Mouse (Mus musculus) lung, adult 18-20 months (tissue): ENCODE measurements around the gene Runx3.

Experiments
- DNase-seq, 2 experiments: peaks; one replicate each; pipeline ENCODE4 v3.0.0; 2022; ENCODE audit warnings: mixed read lengths in 2 of 2

The Runx3 gene

GRCm38 (mm10) chr4:135151111-135151987 is 30.9 kb downstream of the Runx3 start:
- no peak for DNase-seq

GRCm38 (mm10) chr4:135151988-135152594 is 31.6 kb downstream of the Runx3 start:
- DNase-seq: peak in 1 of 2 experiments; percentile 18

DNA sequence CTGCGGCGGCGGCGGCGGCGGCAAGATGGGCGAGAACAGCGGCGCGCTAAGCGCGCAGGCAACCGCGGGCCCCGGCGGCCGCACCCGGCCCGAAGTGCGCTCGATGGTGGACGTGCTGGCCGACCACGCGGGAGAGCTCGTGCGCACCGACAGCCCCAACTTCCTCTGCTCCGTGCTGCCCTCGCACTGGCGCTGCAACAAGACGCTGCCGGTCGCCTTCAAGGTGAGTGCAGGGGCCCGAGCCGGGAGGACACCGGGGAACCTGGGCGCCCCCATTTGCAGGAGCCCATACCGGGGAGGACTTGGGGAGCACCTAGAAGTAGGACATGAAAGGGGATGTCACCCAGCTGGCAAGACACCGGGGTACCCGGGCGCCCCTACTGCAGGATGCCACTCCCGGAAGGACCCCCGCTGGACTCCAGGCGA is 32.4 kb downstream of the Runx3 start:
- DNase-seq: peak in 1 of 2 experiments; percentile 25

DNA sequence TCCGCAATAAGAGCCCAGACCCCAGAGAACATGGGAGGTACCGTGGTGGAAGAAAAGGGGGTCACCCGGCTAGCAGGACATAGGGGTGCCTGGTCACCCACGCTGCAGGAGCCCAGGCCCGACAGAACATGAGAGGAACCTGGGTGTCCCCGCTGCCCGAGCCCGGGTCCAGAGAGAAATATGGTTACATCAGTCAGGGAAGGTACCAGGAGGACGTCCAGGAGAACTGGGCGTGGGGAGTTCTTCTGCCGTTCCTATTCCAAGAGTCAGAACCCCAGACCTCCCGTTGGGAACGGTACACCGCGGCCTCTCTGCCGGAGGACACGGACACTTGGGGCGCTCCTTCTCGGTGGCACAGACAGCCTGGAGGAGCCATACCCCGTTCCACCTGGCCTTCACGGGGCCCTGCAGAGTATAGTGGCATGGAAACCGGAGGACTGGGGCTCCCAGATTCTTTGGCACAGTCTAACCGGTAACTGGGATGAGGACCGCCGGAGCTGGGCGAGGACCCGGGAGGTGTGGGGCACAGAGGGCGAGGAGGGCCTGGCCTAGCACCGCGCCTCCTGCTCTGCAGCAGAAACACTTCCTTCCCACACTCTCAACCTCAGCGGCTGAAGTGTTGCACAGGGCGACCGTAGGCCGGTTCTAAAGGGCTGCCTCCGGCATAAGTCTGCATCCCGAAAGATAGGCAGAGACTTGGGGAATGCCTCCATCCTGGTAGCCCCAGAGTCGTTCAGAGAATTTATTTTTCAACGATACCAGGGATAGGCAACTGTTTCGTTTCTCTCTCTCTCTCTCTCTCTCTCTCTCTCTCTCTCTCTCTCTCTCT is 33.0 kb downstream of the Runx3 start:
- DNase-seq: peak in 1 of 2 experiments; percentile 34

- DNase-seq: no peak
Observed at GRCm38 (mm10) chr4:135154089-135154949, 33.9 kb downstream of the Runx3 start.

DNA sequence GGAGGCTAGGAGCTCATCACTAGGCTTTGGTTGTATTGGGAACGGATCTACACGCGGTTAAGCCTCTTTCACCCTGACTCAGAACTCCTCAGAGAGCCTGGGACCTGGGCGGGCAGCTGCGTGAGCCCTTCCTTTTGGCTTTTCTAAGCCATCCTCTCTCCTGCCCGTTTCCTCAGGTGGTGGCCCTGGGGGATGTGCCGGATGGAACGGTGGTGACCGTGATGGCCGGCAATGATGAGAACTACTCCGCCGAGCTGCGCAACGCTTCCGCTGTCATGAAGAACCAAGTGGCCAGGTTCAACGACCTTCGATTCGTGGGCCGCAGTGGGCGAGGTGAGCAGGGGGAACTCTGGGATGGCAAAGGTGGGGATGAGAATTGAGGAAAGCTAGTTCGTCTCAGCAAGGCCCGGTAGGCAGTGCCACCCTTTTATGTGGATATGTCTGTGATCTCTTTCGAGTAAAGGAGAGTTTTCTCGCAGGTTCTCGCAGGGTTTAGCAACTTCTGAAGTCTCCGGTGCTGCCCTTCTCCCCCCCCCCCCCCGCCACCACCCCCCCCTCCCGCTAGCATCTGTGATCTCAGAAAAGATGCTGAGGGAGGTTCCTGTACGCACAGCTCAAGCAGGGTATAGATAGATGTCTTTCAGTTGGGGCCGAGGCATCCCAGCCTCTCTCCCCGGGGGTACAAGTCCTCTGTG is 34.8 kb downstream of the Runx3 start:
- no peak for DNase-seq

DNA sequence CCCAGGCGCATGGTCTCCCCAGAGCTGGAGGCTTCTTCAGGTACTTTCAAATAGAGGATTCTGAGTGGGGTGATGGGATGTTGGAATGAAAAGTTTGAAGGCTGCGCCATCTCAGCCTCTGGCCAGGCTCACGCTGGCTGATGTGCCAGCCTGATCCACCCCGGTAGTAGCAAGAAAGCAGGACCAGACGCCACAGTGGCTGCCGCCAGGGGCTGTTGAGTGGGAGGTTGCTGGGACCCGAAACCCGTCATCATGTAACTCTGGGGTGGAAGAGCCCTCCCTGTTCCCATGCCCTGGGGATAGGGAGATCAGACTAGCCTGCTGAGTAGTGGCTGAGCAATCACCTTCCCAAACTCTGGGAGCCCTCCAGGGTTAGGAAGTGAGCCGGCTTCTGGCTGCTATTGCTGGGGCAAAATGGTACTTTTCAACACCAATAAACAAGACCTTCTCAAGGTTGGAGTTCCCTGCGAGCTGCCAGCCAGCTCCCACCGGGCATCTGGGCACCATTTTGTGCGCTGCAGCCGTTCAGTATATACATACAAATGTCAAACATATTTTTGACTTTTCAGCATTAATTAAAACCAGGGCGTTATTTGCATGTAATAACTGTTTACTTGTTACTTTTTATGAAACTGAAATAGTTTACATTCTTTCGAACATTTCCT is 35.5 kb downstream of the Runx3 start:
- no peak for DNase-seq

DNA sequence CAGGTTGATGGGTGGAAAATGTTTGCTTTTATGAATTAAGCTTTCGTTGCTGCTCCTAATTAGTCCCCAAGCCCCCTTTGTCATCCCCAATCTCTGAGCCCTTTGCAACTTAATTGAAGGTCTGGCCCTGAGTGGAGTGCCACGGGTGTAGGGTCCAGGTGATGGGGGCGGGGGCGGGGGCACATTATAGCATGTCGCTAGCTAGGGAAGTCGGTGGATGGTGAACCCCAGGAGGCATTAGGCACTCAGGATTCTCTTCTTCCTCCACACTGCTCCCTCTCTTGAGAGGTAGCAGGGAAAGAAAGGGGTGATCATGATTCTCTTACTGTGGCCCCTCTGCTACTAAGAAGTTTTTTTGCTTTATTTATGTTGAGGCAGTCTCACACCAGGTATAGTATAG is 36.1 kb downstream of the Runx3 start:
- DNase-seq: no peak

DNA sequence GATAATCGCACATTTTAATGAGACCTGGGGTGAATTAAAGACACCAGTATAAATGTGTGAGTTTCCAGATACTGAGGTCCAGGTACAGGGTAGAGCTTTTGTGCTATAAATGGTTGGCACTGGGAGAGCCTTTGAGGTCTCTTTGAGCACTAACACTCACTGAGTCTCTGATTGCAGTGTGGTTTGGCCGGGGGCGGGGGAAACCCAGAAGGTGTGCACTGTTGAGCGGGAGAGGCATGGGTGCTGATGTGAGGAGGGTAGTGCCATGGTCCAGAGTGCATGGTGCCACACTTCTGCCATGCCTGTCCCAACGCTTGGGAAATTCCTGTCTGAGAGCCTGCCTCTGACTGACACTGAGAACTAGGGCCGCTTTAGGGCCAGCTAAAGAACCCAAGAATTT is 36.9 kb downstream of the Runx3 start:
- DNase-seq: no peak

DNA sequence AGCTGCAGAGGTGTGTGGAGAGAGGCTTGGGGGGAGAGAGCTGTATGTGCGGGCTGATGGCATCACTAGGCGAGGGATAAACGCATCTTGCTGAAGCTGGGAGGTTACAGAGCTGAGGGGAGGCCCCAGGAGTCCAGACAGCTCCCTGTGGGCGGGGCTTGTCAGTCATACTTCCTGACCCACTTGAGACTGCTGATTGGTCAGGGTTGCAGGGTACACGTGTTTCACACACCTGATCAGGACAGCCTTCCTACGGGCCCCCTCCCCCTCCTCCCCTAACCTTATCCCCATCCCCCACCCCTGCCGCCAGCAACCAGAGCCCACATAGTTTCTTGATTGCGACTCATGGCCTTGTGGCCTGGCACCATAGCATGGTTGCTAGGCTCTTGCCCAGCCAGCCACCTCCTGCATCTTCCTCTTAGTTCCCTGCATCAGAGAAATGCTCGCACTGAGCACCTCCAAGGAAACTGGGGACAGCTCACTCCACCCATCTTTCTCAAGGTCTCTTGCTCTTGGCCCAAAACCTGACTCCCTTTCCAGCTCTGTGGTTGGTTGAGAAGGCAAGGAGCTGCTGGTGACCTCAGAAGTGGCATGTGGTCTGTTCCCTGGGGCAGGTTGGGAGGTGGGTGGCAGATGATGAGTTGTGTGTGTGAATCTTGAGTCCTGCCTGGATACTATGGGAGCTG is 38.4 kb downstream of the Runx3 start:
- no peak for DNase-seq

DNA sequence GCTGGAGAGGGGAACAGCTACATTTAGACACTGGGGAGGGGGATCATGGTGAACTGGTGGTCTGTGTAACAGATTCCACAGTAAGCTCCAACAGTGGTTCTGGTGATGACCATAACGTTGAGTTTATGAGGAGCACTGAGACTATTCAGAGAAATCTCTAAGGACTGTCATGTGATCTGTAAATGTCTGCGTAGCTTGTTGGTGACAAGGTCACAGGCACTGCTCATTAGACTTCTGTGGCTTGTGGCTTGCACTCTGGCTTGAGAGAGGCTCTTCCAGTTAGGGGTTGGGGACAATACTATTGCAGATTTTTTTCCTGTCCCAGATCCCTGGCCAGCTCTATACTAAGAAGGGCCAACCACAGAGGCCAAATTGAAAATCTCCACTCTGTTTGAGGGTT is 39.2 kb downstream of the Runx3 start:
- DNase-seq: no peak

DNA sequence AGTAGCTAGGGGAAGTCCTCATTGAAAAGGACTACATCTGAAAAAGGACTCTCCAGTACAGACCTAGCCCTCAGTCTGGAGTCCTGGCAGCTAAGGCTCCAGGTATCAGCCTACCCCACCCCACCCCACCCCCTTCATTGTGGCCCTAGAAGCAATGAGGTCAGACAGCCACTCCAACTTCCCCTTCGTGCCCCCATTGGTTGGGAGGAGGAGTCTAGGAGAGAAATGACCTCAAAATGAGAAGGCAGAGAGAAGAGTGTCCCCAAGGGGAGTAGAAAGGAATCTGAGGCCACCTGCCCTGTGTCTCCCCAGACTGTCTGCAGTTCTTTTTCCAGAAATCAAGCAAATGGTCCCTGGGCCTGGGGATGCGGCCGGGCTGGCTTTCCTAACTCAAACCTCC is 39.7 kb downstream of the Runx3 start:
- DNase-seq: no peak

GRCm38 (mm10) chr4:135161441-135161840 is 41.0 kb downstream of the Runx3 start:
- DNase-seq: no peak

- no peak for DNase-seq
Observed at GRCm38 (mm10) chr4:135165761-135166160, 45.3 kb downstream of the Runx3 start.

DNA sequence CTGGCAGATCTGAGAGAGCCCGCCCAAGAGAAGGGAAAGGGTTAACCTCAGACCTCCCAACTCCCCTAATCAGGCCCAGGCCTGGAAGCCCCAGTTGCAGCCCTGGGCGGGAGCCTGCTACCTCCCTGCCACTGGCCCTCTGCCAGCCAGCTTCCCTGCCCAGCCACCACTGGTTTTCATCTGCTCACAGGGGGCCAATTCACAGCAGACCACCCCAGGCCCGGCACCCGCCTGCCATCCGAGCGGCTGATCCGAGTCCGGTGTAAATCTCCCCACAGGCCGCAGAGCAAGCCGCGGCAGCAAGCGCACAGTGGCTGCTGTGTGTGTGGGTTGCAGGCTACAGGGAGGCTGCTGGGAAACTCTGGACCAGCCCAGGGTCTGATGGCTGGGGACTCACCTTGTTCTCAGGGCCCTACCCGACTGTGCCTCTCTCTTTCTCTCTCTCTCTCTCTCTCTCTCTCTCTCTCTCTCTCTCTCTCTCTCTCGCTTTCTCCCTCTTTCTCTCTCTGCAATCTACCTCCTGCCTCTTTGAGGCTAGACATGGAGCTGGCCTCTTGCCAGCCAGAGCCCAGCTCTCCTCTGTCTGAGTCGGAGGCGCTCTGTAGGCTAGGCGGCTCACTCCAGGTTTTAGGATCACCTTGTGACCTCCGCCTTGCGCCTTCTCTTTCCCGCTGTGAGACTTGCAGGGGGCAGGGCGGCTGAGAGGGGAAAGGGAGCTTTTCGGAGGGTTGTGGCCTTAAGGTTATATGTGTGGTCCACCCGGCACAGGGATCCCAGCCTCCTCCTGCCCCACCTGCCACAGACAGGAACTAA is 46.2 kb downstream of the Runx3 start:
- no peak for DNase-seq

GRCm38 (mm10) chr4:135167816-135168527 is 47.5 kb downstream of the Runx3 start:
- DNase-seq: no peak

DNA sequence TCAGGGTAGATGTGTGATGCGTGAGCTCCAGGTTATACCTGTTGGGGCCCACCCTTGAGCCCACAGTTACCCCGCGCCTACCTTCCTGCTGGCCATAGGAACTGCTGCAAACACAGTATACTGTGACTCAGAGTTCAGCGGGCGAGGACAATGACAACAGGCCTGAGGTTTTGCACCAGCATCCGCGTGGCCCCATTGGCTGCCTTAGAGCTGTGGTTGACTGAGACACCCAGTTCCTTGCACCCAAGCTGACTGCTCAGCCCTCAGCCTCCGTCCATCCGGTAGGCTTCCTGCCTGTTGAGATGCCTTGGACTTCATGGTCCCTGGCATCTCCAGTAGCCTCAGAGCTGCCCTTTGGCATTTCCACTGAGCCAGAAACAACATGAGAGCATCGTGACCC is 48.6 kb downstream of the Runx3 start:
- DNase-seq: no peak

DNA sequence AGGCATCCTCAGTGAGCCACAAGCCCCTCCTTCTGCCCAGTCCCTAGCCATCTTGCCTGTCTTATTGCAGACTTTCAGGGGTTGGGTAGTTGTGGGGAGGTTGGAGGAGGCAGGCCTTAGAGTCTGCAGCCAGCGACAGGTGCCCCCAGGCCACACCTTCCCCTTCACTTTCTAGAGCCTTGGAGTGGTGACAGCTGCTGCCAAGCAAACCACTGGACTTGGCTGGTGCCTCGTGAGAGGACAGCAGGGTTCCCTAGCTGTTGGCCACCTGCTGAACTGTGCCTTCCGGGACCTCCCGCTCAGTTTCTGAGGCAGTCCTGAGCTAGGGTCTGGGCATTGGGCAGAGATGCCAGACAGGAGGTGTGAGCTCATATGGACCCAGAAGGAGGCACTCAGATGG is 49.0 kb downstream of the Runx3 start:
- no peak for DNase-seq

GRCm38 (mm10) chr4:135171304-135171875 is 50.9 kb downstream of the Runx3 start:
- DNase-seq: no peak
